Mouse (Mus musculus) layer of hippocampus, postnatal 10 days (tissue): ENCODE results near the gene Rpa1. TPM values are rescaled to one million over a fixed set of nuclear protein-coding genes. Genes with fewer than 3 reads are reported as not detected.
A peak's percentile ranks its signal among the peaks of the same experiment; 100 is the strongest.
"Not testable (repeated sequence)": the region's sequence is repeated elsewhere in the genome, so short reads cannot be mapped to it uniquely, and the experiment has no call there.

ENCODE experiments used
- DNase-seq, 2 experiments: peaks; one replicate each; pipeline ENCODE4 v3.0.0; 2021; ENCODE audit warnings: low spot score in 2 of 2
- long read RNA-seq: library from polyadenylated mRNA; stranded (forward); transcript quantifications from one replicate; pipeline ENCODE4 v2.0.0, GENCODE M21; 2023
- total RNA-seq, 2 experiments: library from RNA; stranded (reverse); gene quantifications; 2 replicates each; pipeline ENCODE4 v1.2.3; 2021

Gene Rpa1
- total RNA-seq, result 10 to 100 TPM; 55.2 to 61.9 TPM
- long read RNA-seq, full-length matches to known transcripts, result 23 of 46 reads
- long read RNA-seq, partial matches to known transcripts, result 11 of 46 reads
- long read RNA-seq, other reads (novel, unspliced or antisense), result 12 of 46 reads

GRCm38 (mm10) chr11:75348199-75348889 lies at the start of gene Rpa1, which contains the start of gene Smyd4:
Rpa1 (minus strand) TSS chr11:75348324.
Smyd4 (plus strand) TSS chr11:75348433.
- peak; percentile 89 to 94 for DNase-seq

- DNase-seq, result no peak
Observed at GRCm38 (mm10) chr11:75397452-75397851, 49.3 kb upstream of the Rpa1 start.

GRCm38 (mm10) chr11:75395611-75396010 lies 47.5 kb upstream of the Rpa1 start:
- peak in 1 of 2 experiments; percentile 3 for DNase-seq

DNA sequence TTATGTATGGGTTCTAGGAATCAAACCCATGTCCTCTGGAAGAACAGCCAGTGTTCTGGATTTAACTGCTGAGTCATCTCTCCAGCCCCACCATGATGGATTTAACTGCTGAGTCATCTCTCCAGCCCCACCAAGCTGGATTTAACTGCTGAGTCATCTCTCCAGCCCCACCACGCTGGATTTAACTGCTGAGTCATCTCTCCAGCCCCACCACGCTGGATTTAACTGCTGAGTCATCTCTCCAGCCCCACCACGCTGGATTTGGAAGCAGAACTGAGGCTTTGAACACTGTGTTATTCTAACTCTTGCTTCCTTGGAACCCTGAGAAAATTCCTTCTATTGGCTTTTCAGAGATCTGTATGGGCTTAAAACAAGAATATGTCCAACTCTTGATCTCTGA lies 35.4 kb upstream of the Rpa1 start:
- not testable (repeated sequence) for DNase-seq

DNA sequence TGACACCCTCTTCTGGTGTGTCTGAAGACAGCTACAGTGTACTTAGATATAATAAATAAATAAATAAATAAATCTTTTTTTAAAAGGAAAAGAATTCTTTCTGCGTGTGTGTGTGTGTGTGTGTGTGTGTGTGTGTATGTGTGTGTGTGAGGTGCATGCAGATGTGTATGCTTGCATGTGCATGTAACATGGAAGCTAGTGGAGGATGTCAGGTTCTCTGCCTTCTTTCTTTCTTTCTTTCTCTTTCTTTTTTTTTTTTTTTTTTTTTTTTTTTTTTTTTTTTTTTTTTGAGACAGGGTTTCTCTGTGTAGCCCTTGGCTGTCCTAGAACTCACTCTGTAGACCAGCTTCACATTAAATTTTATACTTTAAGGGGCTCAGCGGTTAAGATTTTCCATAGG lies 30.7 kb upstream of the Rpa1 start:
- DNase-seq, result not testable (repeated sequence)

DNA sequence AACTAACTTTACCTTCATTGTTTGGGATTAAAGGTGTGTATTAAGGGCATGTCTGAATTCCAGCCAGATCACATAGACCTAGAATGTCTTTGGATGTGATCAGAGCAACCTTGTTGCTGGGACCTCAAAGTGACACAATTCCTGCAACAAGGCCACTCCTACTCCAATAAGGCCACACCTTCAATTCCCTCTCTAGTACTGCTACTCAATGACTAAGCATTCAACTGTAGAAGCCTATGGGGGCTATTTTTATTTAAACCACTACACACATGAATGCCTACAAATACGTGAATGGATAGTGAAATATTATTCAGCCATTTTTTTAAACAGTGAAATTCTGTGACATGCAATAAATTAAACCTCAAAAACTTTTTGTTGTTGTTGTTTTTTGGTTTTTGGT lies 29.0 kb upstream of the Rpa1 start:
- no peak for DNase-seq

GRCm38 (mm10) chr11:75355475-75355874 lies 7.4 kb upstream of the Rpa1 start:
- no peak for DNase-seq

GRCm38 (mm10) chr11:75351225-75351624 lies 3.1 kb upstream of the Rpa1 start:
- DNase-seq, result no peak

DNA sequence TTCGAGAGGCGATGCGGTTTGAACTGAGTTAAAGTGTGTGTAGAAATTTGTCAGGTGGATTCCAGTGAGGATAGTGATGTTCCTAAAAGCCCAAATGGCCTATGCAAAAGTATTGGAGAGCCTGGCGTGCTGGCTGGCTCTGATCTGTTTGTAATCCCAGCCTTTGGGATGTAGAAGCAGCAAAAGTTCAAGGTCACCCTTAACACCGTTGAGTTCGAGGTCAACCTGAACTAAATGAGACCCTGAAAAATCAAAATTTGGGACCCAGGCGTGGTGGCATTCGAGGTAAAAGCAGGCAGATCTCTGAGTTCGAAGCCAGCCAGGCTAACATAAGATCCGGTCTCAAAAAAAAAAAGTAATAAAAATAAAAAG lies 752 bp upstream of the Rpa1 start:
- no peak for DNase-seq

DNA sequence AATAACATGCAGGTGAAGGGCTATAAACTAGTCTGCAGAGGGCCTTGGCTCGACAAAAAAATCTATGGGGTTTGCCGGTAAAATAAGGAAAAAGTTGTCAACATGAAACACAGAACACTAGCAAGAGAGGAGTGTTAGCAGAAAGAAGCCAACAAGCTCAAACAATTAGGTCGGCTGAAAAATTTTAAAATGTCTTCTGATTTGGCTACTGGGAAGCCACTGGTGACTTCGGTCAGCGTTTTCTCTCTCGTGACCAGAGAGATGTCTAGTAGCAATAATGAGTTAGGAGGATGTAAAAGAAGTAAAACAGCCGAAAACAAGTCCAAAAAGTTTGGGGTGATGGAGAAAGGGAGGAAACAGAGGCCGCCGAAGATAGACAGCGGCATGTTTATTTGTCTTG lies 528 bp downstream of the Rpa1 start:
- DNase-seq, result no peak

DNA sequence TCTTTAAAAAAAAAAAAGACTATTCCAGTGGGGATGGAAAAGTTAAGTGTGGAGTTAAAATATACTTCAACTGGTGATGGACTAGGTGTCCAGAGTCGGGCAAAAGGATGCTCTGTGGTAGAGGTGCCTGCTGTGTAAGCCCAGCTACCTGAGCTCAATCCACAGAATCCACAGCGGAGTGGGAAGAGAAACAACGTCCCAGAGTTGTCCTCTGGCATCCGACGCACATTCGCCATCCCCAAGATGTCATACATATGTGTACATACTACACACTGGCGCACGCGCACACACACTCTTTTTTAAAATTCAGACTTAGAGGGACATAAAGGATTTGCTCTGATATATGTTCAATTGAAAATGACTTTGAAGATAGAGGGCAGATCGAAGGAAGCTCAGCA lies 937 bp downstream of the Rpa1 start:
- no peak for DNase-seq

- DNase-seq, result no peak
Observed at GRCm38 (mm10) chr11:75346556-75347187, 1.5 kb downstream of the Rpa1 start.

- DNase-seq, result no peak
Observed at GRCm38 (mm10) chr11:75344716-75345115, 3.4 kb downstream of the Rpa1 start.

- no peak for DNase-seq
Observed at GRCm38 (mm10) chr11:75344163-75344562, 4.0 kb downstream of the Rpa1 start.

DNA sequence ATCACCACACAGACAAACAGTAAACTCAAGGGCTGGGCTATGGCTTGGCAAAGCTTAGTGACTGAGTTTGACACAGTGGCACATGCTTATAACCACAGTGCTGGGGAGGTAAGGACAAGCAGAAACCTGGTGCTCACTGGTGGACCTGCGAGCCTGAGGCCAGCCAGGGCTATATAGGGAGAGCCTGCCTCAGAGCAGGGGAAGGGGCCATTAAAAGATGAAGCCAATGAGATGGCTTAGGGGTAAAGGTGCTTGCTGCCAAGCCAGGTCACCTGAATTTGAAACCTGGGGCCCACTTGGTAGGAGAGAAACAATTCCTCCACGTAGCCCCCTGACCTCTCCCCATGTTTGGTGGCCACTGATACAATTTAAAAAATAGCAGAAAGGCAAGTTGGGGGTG lies 5.0 kb downstream of the Rpa1 start:
- no peak for DNase-seq

DNA sequence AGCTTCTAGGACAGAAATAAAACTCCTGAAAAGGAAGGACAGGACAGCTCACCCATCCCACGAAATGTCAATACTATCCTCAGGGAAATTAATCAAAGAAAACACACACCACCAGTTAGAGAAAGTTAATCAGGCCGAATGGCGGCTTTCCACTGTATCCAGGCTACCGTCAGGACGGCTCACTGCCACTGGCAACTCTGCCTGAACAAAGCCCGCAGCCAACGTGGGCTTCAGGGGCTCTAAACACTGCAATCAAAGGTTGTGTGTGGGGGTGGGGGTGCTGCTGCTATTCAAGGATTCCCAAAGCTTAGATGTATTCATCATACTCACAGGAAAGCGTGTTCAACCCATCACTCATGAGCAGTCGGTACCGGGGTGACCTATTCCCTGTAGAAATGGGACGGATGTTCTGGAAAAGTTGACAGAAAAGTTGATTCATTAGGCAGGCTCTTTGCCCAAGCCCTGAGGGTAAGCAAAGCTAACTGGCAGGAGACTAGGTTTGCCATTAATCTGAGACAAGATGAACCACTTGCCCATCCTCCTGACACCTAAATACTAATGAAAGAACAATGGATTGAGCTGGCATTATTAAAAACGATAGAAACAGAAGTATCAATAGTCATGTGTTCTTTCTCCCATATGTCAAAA lies 7.3 kb downstream of the Rpa1 start:
- peak; percentile 45 to 65 for DNase-seq

DNA sequence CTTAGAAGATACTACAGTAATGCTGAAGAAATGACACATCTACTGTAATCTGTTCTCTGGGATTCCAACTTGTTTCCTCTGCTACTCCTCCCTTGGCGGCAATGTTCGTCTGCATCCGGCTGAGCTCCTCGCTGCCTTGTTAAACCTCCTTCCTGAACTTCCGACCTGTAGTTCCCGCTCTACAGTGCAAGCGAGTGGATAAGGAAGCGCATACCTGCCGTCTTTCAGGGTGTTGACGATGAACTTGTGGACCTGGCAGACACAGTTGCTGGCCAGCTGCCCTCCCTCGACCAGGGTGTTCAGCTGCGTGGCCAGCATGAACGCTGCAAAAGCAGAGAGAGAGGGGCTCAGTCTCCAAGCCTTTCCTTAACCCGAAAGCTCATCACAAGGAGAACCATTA lies 8.0 kb downstream of the Rpa1 start:
- DNase-seq, result no peak

- no peak for DNase-seq
Observed at GRCm38 (mm10) chr11:75337246-75337645, 10.9 kb downstream of the Rpa1 start.

DNA sequence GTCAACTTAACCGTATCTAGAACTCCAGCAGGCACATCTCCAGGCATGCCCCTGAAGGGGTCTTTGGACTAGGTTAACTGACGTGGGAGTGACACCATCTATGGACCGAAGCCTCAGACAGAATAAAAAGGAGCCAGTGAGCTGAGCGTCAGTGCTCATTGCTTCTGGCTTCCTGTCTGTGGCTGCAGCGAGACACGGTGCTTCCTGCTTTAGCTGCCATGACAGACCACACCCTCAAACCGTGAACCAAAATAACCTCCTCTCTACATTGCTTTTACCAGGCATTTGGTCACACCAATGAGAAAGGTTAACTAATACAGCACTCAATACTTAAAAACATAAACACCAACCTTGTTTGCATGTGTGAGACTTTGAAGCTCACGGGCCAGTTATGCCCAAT lies 11.4 kb downstream of the Rpa1 start:
- no peak for DNase-seq

DNA sequence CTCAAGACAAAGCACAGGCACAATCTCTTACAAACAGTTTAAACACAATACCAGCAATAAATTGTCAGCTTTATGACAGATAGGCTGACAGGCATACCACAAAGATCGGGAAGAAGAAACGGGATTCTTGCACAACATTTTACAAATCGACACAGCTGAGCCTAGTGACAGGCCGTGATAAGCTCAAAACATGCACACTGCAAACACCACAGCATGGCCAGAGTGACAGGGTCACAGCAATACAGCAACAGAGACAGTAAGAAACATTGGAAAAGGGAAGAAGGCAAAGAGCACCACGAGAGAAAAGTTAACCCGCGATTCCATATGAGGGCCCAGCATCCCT lies 22.2 kb downstream of the Rpa1 start:
- DNase-seq, result no peak

- DNase-seq, result no peak
Observed at GRCm38 (mm10) chr11:75325116-75325968, 22.8 kb downstream of the Rpa1 start.
